Mouse (Mus musculus) CH12.LX (cell line): Measurements from ENCODE around the gene Rbms1. TPM values are rescaled to one million over a fixed set of nuclear protein-coding genes. Genes with fewer than 3 reads are reported as not detected.

ENCODE experiments used
- DNase-seq: peaks from one replicate; pipeline ENCODE4 v3.0.0-alpha.2; 2013; ENCODE audit errors: extremely low read depth
- H3K27ac ChIP-seq: 2 replicates; pipeline ENCODE4 v1.5.1; 2012; ENCODE audit warnings: low read depth, mild to moderate bottlenecking, control low read depth, moderate library complexity; ENCODE audit not compliant: insufficient read depth
- H3K27me3 ChIP-seq: replicated peaks from 2 replicates; pipeline ENCODE3; 2012; ENCODE audit warnings: inconsistent platforms
- H3K36me3 ChIP-seq, 2 experiments: replicated peaks in 1 of 2; 2 replicates each; pipeline versions ENCODE3 to v1.6.1; 2012; ENCODE audit warnings: inconsistent platforms in 1 of 2, low read length in 1 of 2, mild to moderate bottlenecking in 1 of 2, mixed read lengths in 1 of 2, moderate library complexity in 1 of 2; ENCODE audit not compliant: control insufficient read depth in 1 of 2, insufficient read depth in 1 of 2
- H3K4me1 ChIP-seq, 2 experiments: 2 replicates each; pipeline ENCODE4 v1.6.1; 2012; ENCODE audit warnings: inconsistent platforms in 1 of 2, moderate library complexity in 1 of 2; ENCODE audit not compliant: insufficient read depth in 2 of 2, control insufficient read depth in 1 of 2
- H3K4me2 ChIP-seq: 2 replicates; pipeline ENCODE4 v1.6.1; 2012; ENCODE audit warnings: low read depth, mild to moderate bottlenecking, control low read depth; ENCODE audit not compliant: poor library complexity, insufficient read depth, severe bottlenecking
- H3K4me3 ChIP-seq, 3 experiments: fragments of 150-350 bp in 1 of 3; sonication (generic) in 1 of 3; replicated peaks in 1 of 3; 2 replicates each; pipeline versions ENCODE3 to v1.5.1; 2011 to 2012; ENCODE audit warnings: low read depth in 2 of 3, low read length in 2 of 3, mild to moderate bottlenecking in 2 of 3, moderate library complexity in 2 of 3, control low read depth in 1 of 3, improper control_type of control experiment in 1 of 3, inconsistent platforms in 1 of 3, mixed read lengths in 1 of 3; ENCODE audit not compliant: poor library complexity in 1 of 3
- H3K79me2 ChIP-seq: replicated peaks from 2 replicates; pipeline ENCODE4 v1.6.1; 2012; ENCODE audit warnings: mild to moderate bottlenecking, moderate library complexity; ENCODE audit not compliant: control insufficient read depth, poor library complexity, insufficient read depth, severe bottlenecking; ENCODE audit errors: extremely low read depth
- H3K9ac ChIP-seq: 2 replicates; pipeline ENCODE4 v1.6.1; 2012; ENCODE audit warnings: low read depth, mild to moderate bottlenecking, control low read depth, moderate library complexity; ENCODE audit not compliant: insufficient read depth
- H3K9me3 ChIP-seq: replicated peaks from 2 replicates; pipeline ENCODE3; 2012; ENCODE audit warnings: low read length, inconsistent platforms, mixed read lengths
- BHLHE40 ChIP-seq: IDR thresholded peaks from 2 replicates; pipeline ENCODE4 v1.6.1; 2011; ENCODE audit warnings: mild to moderate bottlenecking, low read depth, low read length, improper control_type of control experiment
- E2F4 ChIP-seq: IDR thresholded peaks from 2 replicates; pipeline ENCODE4 v1.6.1; 2011; ENCODE audit warnings: low read depth, low read length, improper control_type of control experiment; ENCODE audit not compliant: insufficient replicate concordance
- ETS1 ChIP-seq: conservative IDR thresholded peaks from 2 replicates; pipeline ENCODE4 v1.6.1; 2012; ENCODE audit warnings: low read depth, mild to moderate bottlenecking, inconsistent platforms, low read length, improper control_type of control experiment, moderate library complexity
- JUN ChIP-seq: IDR thresholded peaks from 2 replicates; pipeline ENCODE4 v1.6.1; 2011; ENCODE audit warnings: low read depth, mild to moderate bottlenecking, low read length, improper control_type of control experiment, moderate library complexity; ENCODE audit not compliant: insufficient read depth
- JUND ChIP-seq: conservative IDR thresholded peaks from 2 replicates; pipeline ENCODE4 v1.6.1; 2011; ENCODE audit warnings: low read depth, low read length, improper control_type of control experiment
- KAT2A ChIP-seq: IDR thresholded peaks from 2 replicates; pipeline ENCODE4 v1.6.1; 2012; ENCODE audit warnings: low read length, improper control_type of control experiment, inconsistent platforms; ENCODE audit not compliant: insufficient replicate concordance
- MAFK ChIP-seq: IDR thresholded peaks from 2 replicates; pipeline ENCODE4 v1.6.1; 2011; ENCODE audit warnings: low read length, improper control_type of control experiment; ENCODE audit not compliant: insufficient replicate concordance
- MXI1 ChIP-seq: IDR thresholded peaks from 2 replicates; pipeline ENCODE4 v1.6.1; 2011; ENCODE audit warnings: mild to moderate bottlenecking, low read depth, low read length, improper control_type of control experiment
- MYC ChIP-seq: IDR thresholded peaks from 2 replicates; pipeline ENCODE4 v1.6.1; 2011; ENCODE audit warnings: low read depth, mild to moderate bottlenecking, improper control_type of control experiment, low read length
- NRF1 ChIP-seq: IDR thresholded peaks from 2 replicates; pipeline ENCODE4 v1.6.1; 2014; ENCODE audit warnings: low read depth, mild to moderate bottlenecking, inconsistent platforms, low read length, improper control_type of control experiment, moderate library complexity
- PAX5 ChIP-seq: IDR thresholded peaks from 2 replicates; pipeline ENCODE4 v1.6.1; 2012; ENCODE audit warnings: low read length, inconsistent platforms, mixed read lengths
- POLR2A ChIP-seq: IDR thresholded peaks from 2 replicates; pipeline ENCODE4 v1.6.1; 2011; ENCODE audit warnings: low read depth, mild to moderate bottlenecking, improper control_type of control experiment, low read length
- RAD21 ChIP-seq: IDR thresholded peaks from 2 replicates; pipeline ENCODE4 v1.6.1; 2011; ENCODE audit warnings: low read depth, mild to moderate bottlenecking, low read length, improper control_type of control experiment, moderate library complexity
- USF2 ChIP-seq: conservative IDR thresholded peaks from 2 replicates; pipeline ENCODE4 v1.6.1; 2011; ENCODE audit warnings: low read depth, low read length, improper control_type of control experiment
- ZC3H11A ChIP-seq: IDR thresholded peaks from 2 replicates; pipeline ENCODE4 v1.6.1; 2012; ENCODE audit warnings: low read depth, mild to moderate bottlenecking, inconsistent platforms, low read length, improper control_type of control experiment
- ZKSCAN1 ChIP-seq: IDR thresholded peaks from 2 replicates; pipeline ENCODE4 v1.6.1; 2012; ENCODE audit warnings: low read depth, inconsistent platforms, low read length, improper control_type of control experiment, borderline replicate concordance
- ZMIZ1 ChIP-seq: IDR thresholded peaks from 2 replicates; pipeline ENCODE4 v1.6.1; 2012; ENCODE audit warnings: low read depth, mild to moderate bottlenecking, inconsistent platforms, low read length, improper control_type of control experiment
- ZNF384 ChIP-seq: IDR thresholded peaks from 2 replicates; pipeline ENCODE4 v1.6.1; 2012; ENCODE audit warnings: low read depth, low read length, improper control_type of control experiment, inconsistent platforms
- dilution Hi-C: fragments of 300-500 bp; cut with MboI; formaldehyde crosslinking; loops from 2 replicates; pipeline ENCODE4 v1.14.3; 2020; ENCODE audit warnings: low sequenced_read_pairs; ENCODE audit not compliant: extremely low pct_unique_long_range_greater_than_20kb, extremely low pct_ligation_motif_present
- in situ Hi-C: fragments of 300-500 bp; cut with MboI; formaldehyde crosslinking; loops from 3 replicates; pipeline ENCODE4 v1.14.3; 2019; ENCODE audit warnings: low sequenced_read_pairs, low pct_ligation_motif_present, low pct_unique_long_range_greater_than_20kb, mixed read lengths
- polyA plus RNA-seq: library from polyadenylated mRNA; unstranded; fragments of >175 nt; gene quantifications from 2 replicates; pipeline ENCODE4 v1.2.1, GENCODE M21; 2012; ENCODE audit warnings: low read depth; ENCODE audit not compliant: insufficient read length
- total RNA-seq, 2 experiments: library from RNA; depleted of rRNA; stranded (reverse); fragments of 300-350 nt in 1 of 2; fragments of >200 nt in 1 of 2; gene quantifications; 2 replicates each; pipeline ENCODE4 v1.2.3; 2012 to 2014

The Rbms1 gene
- total and polyA plus RNA-seq, 3 experiments: 10.6 to 33.9 (median 12.6) TPM

DNA sequence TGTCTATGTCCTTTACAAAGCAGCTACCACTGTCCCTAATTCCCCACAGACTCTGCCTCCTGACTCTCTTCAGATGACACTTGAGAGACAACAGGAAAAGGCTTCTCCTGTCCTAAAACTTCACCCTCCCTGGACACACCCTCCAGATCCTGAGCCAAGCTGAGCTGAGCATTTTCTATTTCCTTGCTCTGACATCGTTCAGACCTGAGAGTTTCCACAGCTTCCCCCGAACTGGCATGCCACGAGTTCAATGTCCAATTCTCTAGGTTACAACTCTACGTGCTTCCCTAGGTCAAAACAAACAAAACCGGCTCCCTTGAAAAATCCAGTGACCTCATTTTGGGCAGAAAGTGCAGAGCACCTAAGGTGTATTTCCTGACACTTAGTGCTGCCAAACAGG is 98.0 kb downstream of the Rbms1 start:
- Histone ChIP-seq H3K79me2 (no peaks in the 10 kb centered on the region; the same call in 1 of the 2 replicates), H3K4me3 (no peak overlapping the region), H3K27ac (no peak overlapping the region), H3K9ac (no peak overlapping the region), H3K27me3 (no peaks in the 10 kb centered on the region), H3K9me3 (peaks cover 5% of the 10 kb centered on the region), H3K4me2 (peak overlapping the region; percentile 2; the same call in 1 of the 2 replicates), H3K36me3 (peaks cover 0 to 12% of the 10 kb centered on the region in 2 experiments), H3K4me1 (peaks cover 18 to 66% of the 10 kb centered on the region in 2 experiments)
- in situ Hi-C loops (no loop called here), dilution Hi-C loops (no loop called here)
- no peak for DNase-seq
- TF ChIP-seq MXI1: no peak
- TF ChIP-seq MAFK: no peak
- TF ChIP-seq POLR2A: no peak
- no peak for TF ChIP-seq JUN
- TF ChIP-seq E2F4: no peak
- no peak for TF ChIP-seq ZC3H11A
- no peak for TF ChIP-seq USF2
- TF ChIP-seq RAD21: no peak
- TF ChIP-seq ETS1: no peak
- TF ChIP-seq KAT2A: no peak
- TF ChIP-seq ZNF384: no peak
- TF ChIP-seq MYC: no peak
- no peak for TF ChIP-seq JUND
- TF ChIP-seq BHLHE40: no peak

- H3K27ac ChIP-seq: no peak overlapping the region
- no peaks in the 10 kb centered on the region; the same call in 1 of the 2 replicates for H3K79me2 ChIP-seq
- H3K4me1 ChIP-seq: peaks cover 18 to 60% of the 10 kb centered on the region in 2 experiments
- DNase-seq: no peak
- no peaks in the 10 kb centered on the region for H3K27me3 ChIP-seq
- peaks cover 0 to 15% of the 10 kb centered on the region in 2 experiments for H3K36me3 ChIP-seq
- H3K4me3 ChIP-seq: no peak overlapping the region
- in situ Hi-C loops: no loop called here
- no peak overlapping the region for H3K9ac ChIP-seq
- no peak overlapping the region for H3K4me2 ChIP-seq
- TF ChIP-seq ZKSCAN1: no peak
- TF ChIP-seq BHLHE40: no peak
- no peak for TF ChIP-seq PAX5
- no peak for TF ChIP-seq ZMIZ1
- TF ChIP-seq MAFK: no peak
- no peak for TF ChIP-seq JUND
- TF ChIP-seq NRF1: no peak
- TF ChIP-seq, all 38 proteins: peak for 0
- dilution Hi-C loops: no loop called here
- peaks cover 5% of the 10 kb centered on the region for H3K9me3 ChIP-seq
These were observed 98.7 kb downstream of the Rbms1 start for GRCm38 (mm10) chr2:60864256-60864795.
